Mouse (Mus musculus) embryonic fibroblast, embryonic 13.5 days (primary cell): Measurements from ENCODE around the gene Pomc.

Source experiments
- CTCF ChIP-seq: IDR thresholded peaks from 2 replicates; pipeline ENCODE4 v1.5.1; 2011; ENCODE audit warnings: mild to moderate bottlenecking, control low read depth, low read length, moderate library complexity, borderline replicate concordance; ENCODE audit not compliant: insufficient read depth
- POLR2A ChIP-seq: IDR thresholded peaks from 2 replicates; pipeline ENCODE4 v1.6.1; 2011; ENCODE audit warnings: low read depth, mild to moderate bottlenecking, control low read depth, low read length, moderate library complexity

DNA sequence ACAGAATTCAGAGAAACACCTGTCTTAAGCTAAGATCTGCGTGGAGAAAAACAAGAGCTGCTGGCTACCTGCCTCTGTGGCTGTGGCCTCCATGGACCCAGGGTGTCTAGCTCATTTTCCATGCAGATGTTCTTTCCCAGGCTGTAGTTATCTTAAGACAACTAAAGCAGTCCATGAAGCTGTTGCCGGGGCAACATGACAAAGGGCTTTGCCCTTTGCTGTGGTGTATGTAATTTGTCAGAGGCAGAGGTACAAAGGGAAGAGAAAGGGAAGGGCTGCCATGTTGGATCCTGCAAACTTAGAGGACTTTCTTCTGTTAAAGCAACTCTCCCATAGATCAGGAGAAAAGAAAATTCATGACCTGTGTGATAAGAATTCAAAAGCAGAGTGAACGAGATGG, 36.3 kb downstream of the Pomc start:
- no peak for TF ChIP-seq CTCF
- no peak for TF ChIP-seq POLR2A
